Mouse (Mus musculus) liver, adult (tissue): ENCODE measurements around the gene Pafah1b3.

Experiments
- GATA4 ChIP-seq: IDR thresholded peaks from 2 replicates; pipeline ENCODE4 v1.6.1; 2014; ENCODE audit warnings: mild to moderate bottlenecking, low read length; ENCODE audit not compliant: insufficient replicate concordance

Pafah1b3 gene

DNA sequence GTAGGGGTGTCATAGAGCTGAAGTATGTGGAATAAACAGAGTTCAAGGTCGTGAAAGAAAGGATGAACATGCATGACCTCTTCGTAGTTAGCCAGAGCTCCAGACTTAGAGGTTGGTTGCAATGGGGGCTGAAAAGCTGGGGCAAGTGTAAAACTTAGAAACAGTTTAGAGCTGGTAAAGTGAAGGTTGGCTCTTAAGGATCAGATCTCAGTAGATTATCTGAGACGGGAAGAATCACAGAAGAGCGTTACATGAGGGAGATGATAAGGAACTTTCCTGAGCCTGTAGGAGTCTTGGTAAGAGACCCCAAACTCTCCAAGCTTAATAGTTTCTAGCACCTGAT is 19.8 kb downstream of the Pafah1b3 start:
- no peak for TF ChIP-seq GATA4

- TF ChIP-seq GATA4 = no peak
Observed at GRCm38 (mm10) chr7:25277405-25277804, 20.4 kb downstream of the Pafah1b3 start.

- TF ChIP-seq GATA4 = no peak
Observed at GRCm38 (mm10) chr7:25275555-25276298, 22.1 kb downstream of the Pafah1b3 start.

GRCm38 (mm10) chr7:25274996-25275395 is 22.8 kb downstream of the Pafah1b3 start:
- TF ChIP-seq GATA4 = no peak

GRCm38 (mm10) chr7:25274571-25274970 is 23.2 kb downstream of the Pafah1b3 start:
- no peak for TF ChIP-seq GATA4

DNA sequence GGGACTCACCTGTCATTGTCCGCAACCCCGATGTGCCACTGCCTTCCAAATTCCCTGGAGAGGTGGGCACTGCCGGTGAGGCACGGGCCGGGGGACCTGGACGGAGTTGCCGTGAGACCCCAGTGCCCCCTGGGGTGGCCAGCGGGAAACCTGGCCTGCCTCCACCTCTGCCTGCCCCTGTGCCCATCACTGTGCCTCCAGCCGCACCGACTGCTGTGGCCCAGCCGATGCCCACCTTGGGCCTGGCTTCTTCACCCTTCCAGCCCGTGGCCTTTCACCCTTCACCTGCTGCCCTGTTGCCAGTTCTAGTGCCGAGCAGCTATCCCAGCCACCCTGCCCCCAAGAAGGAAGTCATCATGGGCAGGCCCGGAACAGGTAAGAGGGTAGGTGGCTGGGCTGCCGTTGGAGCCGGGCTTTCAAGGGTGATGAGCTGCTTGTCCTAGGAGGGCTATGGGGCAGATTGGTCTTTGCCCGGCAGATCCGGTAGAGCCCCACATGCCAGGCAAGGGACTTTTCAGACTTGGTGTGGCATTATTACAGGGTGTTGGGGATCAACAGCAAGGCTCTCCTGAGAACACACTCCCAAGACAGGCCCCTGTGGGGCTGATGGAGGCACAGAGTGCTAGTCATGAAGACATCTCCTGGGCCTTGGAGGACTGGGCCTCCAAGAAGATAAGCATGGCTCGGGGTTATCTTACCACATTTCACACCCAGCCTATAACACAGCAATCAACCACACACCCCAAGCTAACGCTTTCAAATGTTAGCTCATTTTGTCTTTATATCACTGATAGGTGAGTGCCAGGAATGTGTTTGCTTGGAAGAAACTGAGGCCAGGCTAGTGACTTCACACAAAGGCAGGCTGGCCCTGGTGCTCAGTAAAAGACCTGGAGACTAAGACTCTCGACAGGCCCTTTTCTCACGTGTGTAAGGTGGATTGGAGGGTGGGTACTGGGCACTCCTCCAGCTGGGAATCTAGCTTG is 24.2 kb downstream of the Pafah1b3 start:
- no peak for TF ChIP-seq GATA4

DNA sequence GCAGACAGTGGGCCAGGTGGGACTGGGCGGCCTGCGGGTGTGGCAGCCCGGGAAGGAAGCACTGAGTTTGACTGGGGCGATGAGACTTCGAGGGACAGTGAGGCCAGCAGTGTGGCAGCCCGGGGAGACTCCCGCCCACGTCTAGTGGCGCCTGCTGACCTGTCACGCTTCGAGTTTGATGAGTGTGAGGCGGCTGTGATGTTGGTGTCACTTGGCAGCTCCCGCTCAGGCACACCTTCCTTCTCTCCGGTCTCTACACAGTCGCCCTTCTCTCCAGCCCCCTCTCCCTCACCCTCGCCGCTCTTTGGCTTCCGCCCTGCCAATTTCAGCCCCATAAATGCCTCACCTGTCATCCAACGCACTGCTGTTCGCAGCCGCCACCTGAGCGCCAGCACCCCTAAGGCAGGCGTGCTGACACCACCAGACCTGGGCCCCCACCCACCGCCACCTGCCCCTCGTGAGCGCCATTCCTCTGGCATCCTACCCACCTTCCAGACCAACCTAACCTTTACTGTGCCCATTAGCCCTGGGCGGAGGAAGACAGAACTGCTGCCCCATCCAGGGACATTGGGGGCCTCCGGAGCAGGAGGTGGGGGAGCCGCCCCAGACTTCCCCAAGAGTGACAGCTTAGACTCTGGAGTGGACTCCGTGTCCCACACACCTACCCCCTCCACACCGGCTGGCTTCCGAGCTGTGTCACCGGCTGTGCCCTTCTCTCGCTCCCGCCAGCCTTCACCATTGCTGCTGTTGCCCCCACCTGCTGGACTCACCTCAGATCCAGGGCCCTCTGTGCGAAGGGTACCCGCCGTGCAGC is 25.1 kb downstream of the Pafah1b3 start:
- no peak for TF ChIP-seq GATA4

DNA sequence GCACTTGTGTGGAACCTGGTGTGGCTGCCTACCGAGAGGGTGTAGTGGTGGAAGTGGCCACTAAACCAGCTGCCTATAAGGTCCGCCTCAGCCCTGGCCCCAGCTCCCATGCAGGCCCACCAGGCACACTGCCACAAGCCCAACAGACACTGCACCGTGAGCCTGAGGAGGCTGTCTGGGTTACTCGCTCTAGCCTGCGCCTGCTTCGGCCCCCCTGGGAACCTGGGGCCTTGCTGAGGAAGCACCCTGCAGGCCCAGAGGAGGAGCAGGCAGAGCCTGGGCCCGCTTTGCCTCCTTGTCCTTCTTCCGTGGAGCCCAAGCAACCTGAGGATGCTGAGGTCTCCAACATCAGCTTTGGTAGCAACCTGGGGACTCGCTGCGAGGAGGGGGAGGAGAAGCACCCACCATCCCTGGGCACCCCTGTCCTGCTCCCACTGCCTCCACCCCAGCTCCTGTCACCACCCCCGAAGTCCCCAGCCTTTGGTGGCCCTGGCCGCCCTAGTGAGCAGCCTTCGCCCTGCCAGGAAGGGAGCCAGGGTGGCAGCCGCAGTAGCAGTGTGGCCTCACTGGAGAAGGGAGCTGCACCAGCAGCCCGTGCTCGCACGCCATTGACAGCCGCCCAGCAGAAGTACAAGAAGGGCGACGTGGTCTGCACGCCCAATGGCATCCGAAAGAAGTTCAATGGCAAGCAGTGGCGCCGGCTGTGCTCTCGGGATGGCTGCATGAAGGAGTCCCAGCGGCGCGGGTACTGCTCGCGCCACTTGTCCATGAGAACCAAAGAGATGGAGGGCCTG is 25.9 kb downstream of the Pafah1b3 start:
- TF ChIP-seq GATA4 = no peak

- no peak for TF ChIP-seq GATA4
Observed at GRCm38 (mm10) chr7:25270652-25271633, 26.8 kb downstream of the Pafah1b3 start.

- no peak for TF ChIP-seq GATA4
Observed at GRCm38 (mm10) chr7:25269545-25270271, 28.1 kb downstream of the Pafah1b3 start.

DNA sequence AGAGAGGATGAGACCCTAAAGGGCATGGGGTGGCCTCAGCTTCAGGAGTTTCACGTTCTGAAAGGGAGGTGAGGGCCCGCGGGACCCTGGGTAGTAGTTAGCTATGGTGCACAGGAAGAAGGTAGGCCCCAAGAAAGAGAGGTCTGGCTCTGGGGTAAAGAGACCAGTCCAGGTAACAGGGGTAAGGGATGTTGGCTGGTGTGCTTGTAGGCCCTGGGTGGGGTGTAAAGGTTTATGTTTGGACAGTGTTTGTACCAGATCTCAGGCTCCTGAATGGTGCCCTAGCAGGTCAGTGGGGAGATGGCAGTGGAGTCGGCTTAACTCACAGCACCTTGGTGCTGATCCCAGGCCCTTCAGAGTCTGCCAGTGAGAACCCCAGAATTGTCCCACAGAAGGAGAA is 28.8 kb downstream of the Pafah1b3 start:
- no peak for TF ChIP-seq GATA4

DNA sequence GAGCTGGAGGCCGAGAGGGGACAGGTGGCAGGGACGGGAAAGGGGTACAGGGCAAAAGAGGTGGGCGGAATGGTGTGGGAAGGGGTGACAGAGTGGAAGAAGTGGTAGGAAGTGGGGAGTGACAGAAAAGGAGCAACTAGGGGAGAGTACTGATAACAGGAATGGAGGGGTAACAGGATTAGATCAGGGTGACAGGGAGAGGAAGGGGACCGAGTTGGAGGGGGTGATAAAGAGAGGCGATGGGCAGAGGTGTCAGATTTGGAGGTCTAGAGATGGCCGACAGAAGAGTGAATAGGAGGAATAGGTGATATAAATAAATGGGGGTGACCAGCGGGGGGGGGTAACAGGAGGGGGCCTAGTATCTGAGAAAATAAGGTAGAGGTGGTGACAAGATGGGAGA is 29.2 kb downstream of the Pafah1b3 start:
- TF ChIP-seq GATA4 = no peak
